Mouse (Mus musculus): ENCODE data around the gene Rtn4rl2.
A peak's percentile ranks its signal among the peaks of the same experiment; 100 is the strongest.

The Rtn4rl2 gene

GRCm38 (mm10) chr2:84841905-84842304, 44.6 kb downstream of the Rtn4rl2 start:
- DNase-seq = no peak

GRCm38 (mm10) chr2:84840748-84841563, 45.6 kb downstream of the Rtn4rl2 start:
- no peak for DNase-seq

- DNase-seq = no peak
These were observed 46.3 kb downstream of the Rtn4rl2 start for GRCm38 (mm10) chr2:84840016-84840747.

GRCm38 (mm10) chr2:84838993-84839980, 47.2 kb downstream of the Rtn4rl2 start:
- DNase-seq = no peak

- no peak for DNase-seq
These were observed 47.9 kb downstream of the Rtn4rl2 start, which contains the start of gene Slc43a1 for GRCm38 (mm10) chr2:84838593-84838949. Gene Slc43a1 (plus strand): TSS chr2:84838850.

GRCm38 (mm10) chr2:84837817-84838592, 48.5 kb downstream of the Rtn4rl2 start:
- DNase-seq = no peak

GRCm38 (mm10) chr2:84837107-84837506, 49.4 kb downstream of the Rtn4rl2 start:
- DNase-seq = no peak

GRCm38 (mm10) chr2:84831666-84832391, 54.7 kb downstream of the Rtn4rl2 start:
- DNase-seq = peak; percentile 71 to 84

GRCm38 (mm10) chr2:84827283-84827920, 59.1 kb downstream of the Rtn4rl2 start:
- DNase-seq = peak in 1 of 2 experiments; percentile 9

- DNase-seq = peak; percentile 83 to 86
These were observed 59.8 kb downstream of the Rtn4rl2 start, which contains the start of gene Timm10 for GRCm38 (mm10) chr2:84826488-84827282. Gene Timm10 (plus strand): TSS chr2:84826997.

GRCm38 (mm10) chr2:84823237-84823636, 63.3 kb downstream of the Rtn4rl2 start:
- DNase-seq = no peak

GRCm38 (mm10) chr2:84822552-84822951, 64.0 kb downstream of the Rtn4rl2 start, which contains the start of gene Smtnl1:
Gene Smtnl1 (minus strand): TSS chr2:84822652.
- DNase-seq = no peak
